Mouse (Mus musculus): ENCODE measurements at regions not wholly inside any gene's neighbourhood (a gene's known extent, or its start where the extent isn't known, plus 50 kb on each side); places are given as distances from the start of the nearest gene placed in this dataset.

- TF ChIP-seq CTCF (IDR thresholded peaks at IDR 0.05; ENCODE audit: control insufficient read depth, insufficient read depth, insufficient replicate concordance, low read depth, low read length) (no peak), POLR2A (IDR thresholded peaks at IDR 0.05; ENCODE audit: control insufficient read depth, low read depth, low read length) (no peak)
These were observed 124.0 kb downstream of the Akain1 start for GRCm38 (mm10) chr17:69563165-69563564.
